Mouse (Mus musculus) natural killer cell, adult 2 months (primary cell): ENCODE results near the gene Lcn2.

ENCODE experiments used
- DNase-seq, 2 experiments: peaks; one replicate each; pipeline ENCODE4 v3.0.0; 2022; ENCODE audit warnings: low spot score in 2 of 2

Lcn2 gene

GRCm38 (mm10) chr2:32387706-32388490, at the start of gene Lcn2:
Gene Lcn2, minus strand, starts transcription at chr2:32388252.
- no peak for DNase-seq

DNA sequence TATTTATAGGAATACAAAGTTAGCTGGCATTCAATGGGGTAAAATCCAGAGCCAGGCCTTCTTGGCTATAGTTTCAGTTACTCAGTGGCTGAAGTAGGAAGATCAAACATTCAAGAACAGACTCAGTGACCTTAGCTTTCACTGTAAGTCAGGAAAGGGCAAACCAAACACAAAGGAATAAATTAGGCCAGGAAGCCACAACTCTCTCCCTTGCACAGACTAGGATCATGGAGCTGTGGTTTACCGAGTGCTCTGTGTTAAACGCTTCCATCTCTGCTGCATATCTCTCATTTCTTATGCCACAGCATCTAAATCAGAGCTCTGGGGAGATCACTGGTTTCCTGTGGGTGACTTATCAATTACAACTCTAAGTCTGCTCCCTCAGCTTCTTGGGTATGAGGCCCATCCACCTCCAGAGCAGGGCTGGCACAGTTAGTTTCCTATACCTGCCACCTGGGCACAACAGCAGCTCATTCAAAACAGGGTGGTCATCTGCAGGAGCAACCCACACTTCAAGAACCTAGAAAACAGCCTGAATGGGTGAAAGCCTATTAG, 49.6 kb upstream of the Lcn2 start:
- no peak for DNase-seq

- no peak for DNase-seq
These were observed 48.8 kb upstream of the Lcn2 start for GRCm38 (mm10) chr2:32436686-32437372.

DNA sequence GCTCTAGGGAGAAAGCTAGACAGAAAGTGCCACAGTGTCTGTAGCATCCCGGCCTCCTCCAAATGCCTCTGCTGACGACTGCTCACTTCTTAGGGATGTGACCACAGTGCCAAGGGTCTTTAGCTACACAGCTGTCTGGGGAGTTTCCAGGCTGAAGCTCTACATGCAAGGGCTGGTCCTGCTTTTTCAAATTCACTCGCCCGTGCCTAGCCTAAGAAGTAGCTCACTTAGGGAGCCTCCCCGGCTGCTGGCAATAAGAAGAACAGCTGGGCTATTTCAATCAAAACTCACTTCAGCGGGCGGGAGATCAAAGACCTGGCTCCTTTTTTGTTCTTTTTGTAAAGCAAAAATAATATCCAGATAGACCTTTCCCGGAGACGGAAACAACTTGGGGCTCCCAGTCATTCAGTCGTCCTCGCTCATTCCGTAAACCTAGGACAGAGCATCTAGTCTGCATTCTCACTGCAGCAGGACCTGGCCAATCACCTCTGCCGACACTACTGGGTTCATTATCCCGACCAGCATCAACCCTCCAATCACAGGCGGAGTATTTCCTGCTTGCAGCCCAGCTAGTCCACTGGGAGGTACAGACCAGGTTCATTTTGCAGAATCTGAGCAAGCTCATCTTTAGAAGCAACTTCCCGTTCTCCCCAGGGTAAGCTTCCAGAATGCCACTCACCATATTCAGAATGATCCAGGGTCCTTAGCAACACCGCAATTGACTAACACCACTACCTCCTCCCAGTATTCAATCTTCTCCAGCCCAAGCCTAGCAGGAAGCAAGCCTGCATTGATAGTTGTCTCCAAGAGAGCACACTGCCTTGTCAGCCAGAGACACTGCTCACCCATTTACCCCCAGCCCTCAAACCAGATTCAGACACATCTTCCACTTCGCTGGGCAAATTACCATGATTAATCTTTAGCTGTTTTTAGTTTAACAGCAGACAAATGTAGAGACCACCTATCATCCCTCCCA, 42.9 kb upstream of the Lcn2 start:
- DNase-seq, result no peak

GRCm38 (mm10) chr2:32429215-32429891, 41.3 kb upstream of the Lcn2 start:
- DNase-seq, result no peak

GRCm38 (mm10) chr2:32428262-32428722, 40.2 kb upstream of the Lcn2 start:
- DNase-seq, result no peak

- no peak for DNase-seq
These were observed 39.7 kb upstream of the Lcn2 start for GRCm38 (mm10) chr2:32427720-32428119.

- no peak for DNase-seq
These were observed 38.1 kb upstream of the Lcn2 start for GRCm38 (mm10) chr2:32426141-32426540.

- DNase-seq, result no peak
These were observed 37.5 kb upstream of the Lcn2 start for GRCm38 (mm10) chr2:32425568-32425967.

- DNase-seq, result no peak
These were observed 36.7 kb upstream of the Lcn2 start for GRCm38 (mm10) chr2:32424796-32425195.

DNA sequence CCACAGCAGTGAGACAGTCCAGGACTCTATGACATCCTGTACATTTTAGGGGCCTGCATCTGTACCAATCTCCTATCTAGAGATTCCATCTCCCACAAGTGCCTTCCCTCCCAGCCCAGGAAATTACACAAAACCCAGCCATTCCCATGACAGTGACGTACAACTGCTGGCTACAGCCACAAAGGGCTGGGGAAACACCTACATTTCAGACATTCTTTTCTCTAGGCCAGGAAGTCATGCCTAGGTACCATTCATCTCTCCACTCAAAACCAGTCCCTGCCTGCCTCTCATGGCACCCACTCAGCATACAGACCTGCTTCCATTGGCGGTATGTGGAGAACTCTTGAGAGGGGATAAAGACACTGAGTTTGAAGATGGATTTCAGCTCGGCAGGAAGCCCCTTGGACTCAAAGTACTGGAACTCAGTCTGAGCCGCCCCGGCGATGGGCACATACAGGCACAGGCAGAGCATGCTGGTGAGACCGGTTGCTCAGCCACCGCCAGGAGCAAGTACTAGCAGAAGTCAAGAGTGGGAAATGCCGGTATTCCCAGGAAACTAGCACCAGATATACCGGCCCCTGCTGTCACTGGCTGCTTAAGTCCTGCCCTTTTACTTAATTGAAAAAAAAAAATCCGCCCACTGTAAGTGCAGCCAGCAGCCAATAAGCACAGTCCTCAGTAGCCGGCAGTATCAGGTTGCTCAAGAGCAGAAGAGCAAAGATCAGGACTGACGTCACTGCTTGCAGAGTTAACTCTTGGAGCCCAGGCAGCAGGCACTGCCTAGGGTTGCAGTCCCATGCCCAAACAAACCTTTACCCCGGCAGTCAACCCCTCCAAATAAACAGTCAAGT, 35.7 kb upstream of the Lcn2 start:
- DNase-seq, result peak in 1 of 2 experiments; percentile 23

DNA sequence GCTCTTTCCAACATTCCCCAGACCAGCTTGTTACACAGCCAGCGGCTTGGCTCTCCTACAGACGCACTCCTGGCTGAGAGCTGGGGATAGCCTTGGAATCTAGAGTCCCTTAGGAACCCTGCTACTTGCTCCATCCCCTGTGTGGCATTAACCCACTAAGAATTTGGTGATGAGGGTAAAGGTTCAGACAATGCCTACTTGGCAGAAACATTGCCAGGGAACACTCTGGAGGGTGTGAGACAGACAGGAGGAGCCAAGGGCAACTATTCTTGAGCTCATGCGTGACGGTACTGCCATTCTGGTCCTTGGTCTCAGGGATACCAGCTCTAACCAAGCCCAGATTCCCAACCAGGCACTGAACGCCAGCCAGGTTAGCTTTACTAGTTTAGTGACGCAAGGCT, 33.8 kb upstream of the Lcn2 start:
- no peak for DNase-seq

DNA sequence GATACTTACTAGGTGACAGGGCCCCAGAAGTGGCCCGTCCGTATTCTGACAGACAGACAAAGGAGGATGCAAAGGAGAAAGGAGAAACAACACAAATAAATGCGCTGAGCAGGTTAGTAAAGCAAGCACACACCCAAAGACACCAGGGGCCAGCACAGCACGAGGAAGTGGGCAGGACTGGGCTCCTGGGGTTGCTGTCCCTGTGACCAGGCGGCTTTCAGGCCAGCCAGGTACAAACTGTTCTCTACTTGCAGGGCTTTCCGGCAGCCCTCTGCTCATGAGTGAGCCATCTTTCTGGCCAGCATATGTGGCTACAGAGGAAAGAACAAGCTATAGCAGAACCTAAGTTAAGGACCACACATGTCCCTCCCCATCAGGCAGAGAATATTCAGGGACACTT, 32.6 kb upstream of the Lcn2 start:
- no peak for DNase-seq

DNA sequence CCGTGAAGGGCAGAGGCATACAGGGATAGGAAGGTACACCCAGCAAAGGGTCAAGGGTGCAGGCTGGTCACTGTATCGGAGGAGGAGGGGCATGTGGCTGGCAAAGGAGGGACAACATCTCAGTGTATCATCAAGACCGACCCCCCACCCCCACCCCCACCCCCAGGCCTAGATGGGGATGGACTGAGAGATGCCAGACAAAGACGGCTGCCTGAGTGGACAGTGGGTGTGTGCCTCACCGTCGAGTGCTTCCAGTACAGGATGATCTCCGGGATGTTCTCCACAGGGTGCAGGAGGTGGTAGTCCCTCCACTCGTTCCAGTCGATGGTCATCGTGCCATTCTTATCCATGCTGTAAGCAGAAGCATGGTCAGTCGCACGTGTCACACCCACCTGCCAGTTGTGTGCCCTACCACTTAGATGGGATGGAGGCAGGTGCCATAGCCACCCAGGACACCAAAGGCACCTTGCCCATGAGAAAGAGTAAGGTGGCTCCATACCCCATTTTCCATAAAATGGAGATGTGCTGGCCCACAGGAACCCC, 32.1 kb upstream of the Lcn2 start:
- no peak for DNase-seq

DNA sequence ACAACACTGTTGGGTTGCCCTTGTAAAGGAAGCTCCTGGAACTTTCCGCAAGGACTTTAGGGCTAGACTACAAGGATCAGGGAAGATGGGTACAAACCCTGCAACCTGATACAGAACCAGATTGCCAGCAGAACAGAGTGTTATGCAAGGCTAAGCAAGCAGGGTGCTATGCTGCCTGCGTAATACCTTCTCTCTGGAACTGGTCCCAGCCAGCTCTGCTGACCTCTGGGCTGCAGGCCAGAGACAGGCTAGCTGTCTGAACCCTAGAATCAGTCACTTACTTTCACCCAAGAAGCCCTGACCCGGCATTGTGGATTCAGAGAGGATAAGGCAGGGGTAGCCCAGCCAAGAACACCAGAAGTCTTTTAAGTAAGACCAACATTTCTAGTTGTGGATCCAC, 31.3 kb upstream of the Lcn2 start:
- DNase-seq, result no peak

- no peak for DNase-seq
These were observed 30.5 kb upstream of the Lcn2 start for GRCm38 (mm10) chr2:32418430-32419151.

DNA sequence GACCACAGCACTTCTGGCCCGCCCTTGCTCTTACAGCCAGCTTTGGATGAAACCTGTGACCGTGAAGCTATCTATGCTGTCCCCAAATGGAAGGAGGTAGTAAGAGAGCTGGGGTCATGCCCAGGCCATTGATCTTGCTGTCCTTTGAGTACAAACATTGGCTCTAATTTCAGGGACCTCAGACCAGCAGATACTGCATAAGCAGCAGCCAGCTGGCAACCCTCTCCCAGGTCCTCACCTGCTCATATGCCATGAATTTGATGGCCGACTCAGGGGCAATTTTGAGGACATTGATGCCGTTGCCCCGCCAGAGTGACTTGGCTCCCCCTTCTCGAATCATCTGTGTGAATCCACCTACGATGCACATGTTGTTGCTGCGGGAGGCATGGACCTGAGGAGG, 29.4 kb upstream of the Lcn2 start:
- no peak for DNase-seq

DNA sequence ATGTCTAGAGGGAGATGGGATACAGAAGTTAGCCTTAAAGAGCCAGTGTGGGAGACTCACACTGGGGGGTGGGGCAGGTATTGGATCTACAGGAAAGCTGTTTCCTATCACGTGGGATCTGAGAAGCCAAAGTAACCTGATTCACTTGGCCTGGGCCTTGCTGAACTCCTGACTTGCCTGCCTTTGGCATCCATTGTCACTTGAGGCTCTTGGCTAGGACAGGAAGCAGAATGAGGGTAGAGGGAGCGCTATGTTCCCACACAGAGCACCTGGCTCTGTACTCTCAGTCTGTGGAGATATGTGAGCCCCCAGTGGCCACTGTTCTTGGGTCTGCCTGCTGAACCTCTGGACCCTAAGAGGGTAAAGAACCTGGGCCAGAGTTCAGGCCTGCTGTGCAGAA, 28.5 kb upstream of the Lcn2 start:
- no peak for DNase-seq

GRCm38 (mm10) chr2:32415801-32416200, 27.7 kb upstream of the Lcn2 start:
- DNase-seq, result no peak
